Mouse (Mus musculus) liver, adult 2 months (tissue): ENCODE results near the gene Cs.

ENCODE experiments used
- CTCF ChIP-seq: fragments of 200-500 bp; IDR thresholded peaks from 2 replicates; pipeline ENCODE4 v1.5.1; 2011; ENCODE audit warnings: low read depth, low read length, control low read depth
- POLR2A ChIP-seq: fragments of 200-500 bp; IDR thresholded peaks from 2 replicates; pipeline ENCODE4 v1.6.1; 2011; ENCODE audit warnings: low read length, control low read depth; ENCODE audit not compliant: insufficient read depth; ENCODE audit errors: extremely low read depth

- no peak for TF ChIP-seq CTCF
- TF ChIP-seq POLR2A, result no peak
These were observed 1.4 kb downstream of the Cs start for GRCm38 (mm10) chr10:128338948-128339347.
